Mouse (Mus musculus) T-cell, adult 66 days (primary cell): ENCODE measurements around the gene Aadacl3. TPM values are rescaled to one million over a fixed set of nuclear protein-coding genes. Genes with fewer than 3 reads are reported as not detected.

Experiments
- total RNA-seq, 2 experiments: library from RNA; stranded (reverse); gene quantifications; 3 replicates in 1 of 2; 4 replicates in 1 of 2; pipeline ENCODE4 v1.2.4; 2023

Aadacl3 gene
- total RNA-seq: not detected

GRCm38 (mm10) chr4:144463656-144464055 is at the start of gene Aadacl3:
TSS of gene Aadacl3 (minus strand) at chr4:144463756.

GRCm38 (mm10) chr4:144453217-144453616 is 10.3 kb downstream of the Aadacl3 start, which contains the start of gene Gm9944:
TSS of gene Gm9944 (minus strand) at chr4:144453317.

GRCm38 (mm10) chr4:144438672-144439071 is 24.9 kb downstream of the Aadacl3 start, which contains the start of gene 1700012P22Rik:
TSS of gene 1700012P22Rik (minus strand) at chr4:144438772.

GRCm38 (mm10) chr4:144408290-144408689 is 55.3 kb downstream of the Aadacl3 start, which contains the start of gene Pramef12:
TSS of gene Pramef12 (minus strand) at chr4:144408464.

Other genes with a start within 250 kb of the Aadacl3 start
- not detected for gene Pramel5, start 183.3 kb downstream of the Aadacl3 start, total RNA-seq
- gene Gm13128, start 133.5 kb downstream of the Aadacl3 start, total RNA-seq: not detected
- gene Gm13119, start 105.8 kb downstream of the Aadacl3 start, total RNA-seq: not detected
- gene Pramef20, start 85.8 kb downstream of the Aadacl3 start, total RNA-seq: not detected
- not detected for gene Pramef12, start 55.3 kb downstream of the Aadacl3 start, total RNA-seq
- not detected for gene 1700012P22Rik, start 25.0 kb downstream of the Aadacl3 start, total RNA-seq
- not detected for gene Gm9944, start 10.4 kb downstream of the Aadacl3 start, total RNA-seq
- gene 9430007A20Rik, start 56.1 kb upstream of the Aadacl3 start, total RNA-seq: not detected
- not detected for gene Gm13124, start 101.4 kb upstream of the Aadacl3 start, total RNA-seq
- gene Aadacl4, start 150.0 kb upstream of the Aadacl3 start, total RNA-seq: not detected
- gene Gm436, start 222.6 kb upstream of the Aadacl3 start, total RNA-seq: not detected